Mouse (Mus musculus) brain, adult 10 weeks (tissue): ENCODE results near the gene Bbs12. TPM values are rescaled to one million over a fixed set of nuclear protein-coding genes. Genes with fewer than 3 reads are reported as not detected.

ENCODE experiments used
- polyA plus RNA-seq: library from polyadenylated mRNA; stranded (reverse); fragments of 350-450 nt; fragmentation: Illumina TruSeq; extraction: RNeasy Lipid Tissue Mini Kit (QIAGEN cat#74804); gene quantifications from one replicate; pipeline ENCODE4 v1.2.3, GENCODE M21; 2015; ENCODE audit warnings: low read depth, low replicate concordance

Bbs12 gene
- 6.5 TPM for polyA plus RNA-seq

DNA sequence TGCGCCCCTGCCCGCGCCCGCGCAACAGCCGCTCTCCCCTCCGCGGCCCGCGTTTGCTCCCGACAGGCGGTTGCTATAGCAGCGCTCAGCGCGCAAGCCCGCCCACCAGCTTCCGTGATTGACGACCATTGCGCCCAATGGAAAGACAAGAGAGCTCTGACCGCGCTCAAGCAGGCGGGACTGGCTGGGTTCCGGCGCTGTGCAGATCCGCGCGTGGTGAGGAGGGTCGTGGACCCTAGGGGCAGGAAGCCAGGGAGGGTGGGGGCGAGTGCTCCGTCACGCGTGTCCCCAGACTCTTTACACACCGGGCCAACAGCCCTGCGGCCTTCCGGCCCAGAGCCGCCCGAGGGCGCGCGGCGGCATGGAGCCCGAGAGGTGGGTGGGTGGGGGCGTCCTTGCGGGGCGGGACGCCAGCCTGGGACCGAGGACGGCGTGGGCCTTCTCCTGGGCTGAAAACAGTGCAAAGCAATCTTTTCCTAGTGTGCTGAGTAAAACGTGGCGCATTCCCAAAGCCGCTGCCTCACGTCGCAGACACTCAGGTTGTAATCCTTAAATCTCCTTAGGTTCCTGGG lies at the start of gene Bbs12, which contains the start of gene Cetn4:
Gene Bbs12 (plus strand): TSS at position 185 of the 572 bp plus-strand sequence.
Gene Cetn4 (minus strand): TSS at position 339 of the 572 bp plus-strand sequence.

GRCm38 (mm10) chr3:37348221-37349165 lies 36.1 kb downstream of the Bbs12 start, which contains the start of gene Fgf2:
TSS of gene Fgf2 (plus strand) at chr3:37348346.

Other genes starting within 250 kb of the Bbs12 start
- not detected for gene Adad1, start 249.0 kb upstream of the Bbs12 start, polyA plus RNA-seq
- 0.57 TPM for gene Il2, start 186.6 kb upstream of the Bbs12 start, polyA plus RNA-seq
- not detected for gene Il21, start 79.9 kb upstream of the Bbs12 start, polyA plus RNA-seq
- 19.2 TPM for gene Cetn4, start 154 bp downstream of the Bbs12 start, polyA plus RNA-seq
- gene Fgf2, start 35.8 kb downstream of the Bbs12 start, polyA plus RNA-seq, result 3.0 TPM
- 15.0 TPM for gene Spata5, start 107.3 kb downstream of the Bbs12 start, polyA plus RNA-seq
- gene Nudt6, start 107.7 kb downstream of the Bbs12 start, polyA plus RNA-seq, result 10.1 TPM